Mouse (Mus musculus): Measurements from ENCODE around the gene Lingo3. TPM values are rescaled to one million over a fixed set of nuclear protein-coding genes. Genes with fewer than 3 reads are reported as not detected.

Lingo3 gene
- total RNA-seq, 1 experiment from 2014 or later = not detected

DNA sequence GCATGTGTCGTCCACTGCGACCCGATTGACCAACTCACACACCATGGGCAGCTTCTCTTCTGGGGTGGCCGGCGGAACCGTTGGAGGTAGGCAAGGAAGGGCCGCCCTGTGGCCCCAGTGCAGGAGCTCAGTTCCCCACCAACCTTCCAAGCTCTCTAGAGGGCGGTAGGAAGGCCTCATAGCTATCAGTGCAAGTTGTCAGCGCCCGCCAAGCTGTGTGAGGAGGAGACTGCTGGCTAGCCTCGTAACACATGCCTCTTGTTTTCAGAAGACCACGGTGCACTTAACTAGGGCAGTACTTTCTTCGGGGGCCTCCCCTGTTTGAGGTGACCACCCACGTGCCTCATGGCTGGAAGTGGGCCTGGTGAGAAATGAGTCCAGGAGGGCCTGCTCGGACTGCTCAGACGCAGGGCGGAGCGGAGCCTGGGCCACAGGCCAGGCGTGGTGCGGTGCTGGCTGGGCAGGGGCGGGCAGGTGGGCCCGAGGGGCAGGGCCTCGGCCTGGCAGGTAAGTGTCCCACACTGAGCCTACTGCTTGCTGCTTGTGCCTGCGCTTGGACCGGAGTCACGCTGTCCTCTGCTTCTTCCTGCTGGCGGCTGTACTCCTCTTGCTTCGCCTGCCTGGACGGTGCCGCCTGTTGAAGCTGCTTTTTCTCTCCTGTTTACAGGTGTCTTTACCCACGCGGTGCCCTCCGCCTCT is 52.2 kb downstream of the Lingo3 start:
- no peak for ATAC-seq (replicated peaks; ENCODE audit: insufficient number of reproducible peaks, low FRiP score, low TSS enrichment, poor library complexity, severe bottlenecking)

GRCm38 (mm10) chr10:80790761-80791404 is 53.0 kb downstream of the Lingo3 start:
- ATAC-seq (replicated peaks; ENCODE audit: insufficient number of reproducible peaks, low FRiP score, low TSS enrichment, poor library complexity, severe bottlenecking) = no peak

DNA sequence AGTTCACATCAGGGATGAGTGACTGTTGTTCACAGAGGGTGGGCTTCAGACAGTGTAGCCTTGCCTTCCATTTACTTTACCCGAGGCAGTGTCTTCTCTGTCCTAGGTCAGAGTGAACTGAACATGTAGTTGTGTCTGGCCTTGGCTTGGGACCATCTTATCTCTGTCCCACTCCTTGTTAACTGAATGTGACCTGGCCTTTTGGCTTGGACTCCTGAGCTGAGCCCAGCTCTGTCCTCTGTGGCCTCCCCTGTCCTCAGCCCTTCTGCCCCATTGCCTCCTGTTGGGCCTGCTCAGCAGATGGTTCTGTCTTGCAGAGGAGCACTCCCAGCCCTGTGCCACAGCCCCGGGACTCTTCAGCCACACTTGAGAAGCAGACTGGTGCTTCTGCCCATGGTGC is 56.3 kb downstream of the Lingo3 start:
- ATAC-seq (replicated peaks; ENCODE audit: insufficient number of reproducible peaks, low FRiP score, low TSS enrichment, poor library complexity, severe bottlenecking) = no peak

DNA sequence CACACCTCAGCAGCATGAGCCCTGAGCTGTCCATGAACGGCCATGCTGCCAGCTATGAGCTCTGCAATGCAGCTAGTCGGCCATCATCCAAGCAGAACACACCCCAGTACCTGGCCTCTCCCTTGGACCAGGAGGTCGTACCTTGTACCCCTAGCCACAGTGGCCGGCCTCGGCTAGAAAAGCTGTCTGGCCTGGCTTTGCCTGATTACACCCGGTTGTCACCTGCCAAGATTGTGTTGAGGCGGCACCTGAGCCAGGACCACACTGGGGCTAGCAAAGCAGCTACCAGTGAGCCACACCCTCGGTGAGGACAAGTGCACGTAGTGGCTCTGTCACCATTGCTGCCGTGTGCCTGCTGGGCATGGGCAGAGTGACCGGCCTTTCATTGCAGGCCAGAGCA is 57.9 kb downstream of the Lingo3 start:
- no peak for ATAC-seq (replicated peaks; ENCODE audit: insufficient number of reproducible peaks, low FRiP score, low TSS enrichment, poor library complexity, severe bottlenecking)

DNA sequence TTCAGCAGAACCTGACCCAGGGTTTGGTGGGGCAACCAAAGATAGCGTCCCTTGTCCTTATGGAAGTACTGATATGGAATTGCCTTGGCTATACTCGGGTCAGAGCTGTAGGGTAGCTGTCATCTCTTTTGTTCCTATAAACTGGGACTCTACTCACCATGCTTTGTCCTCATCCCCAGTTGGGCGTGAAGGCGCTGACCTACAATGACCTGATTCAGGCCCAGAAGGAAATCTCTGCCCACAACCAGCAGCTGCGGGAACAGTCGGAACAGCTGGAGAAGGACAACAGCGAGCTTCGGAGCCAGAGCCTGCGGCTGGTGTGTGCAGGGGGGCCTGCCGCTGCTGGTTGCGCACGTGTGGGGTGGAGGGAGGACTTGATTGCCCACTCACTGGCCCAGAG is 59.0 kb downstream of the Lingo3 start:
- no peak for ATAC-seq (replicated peaks; ENCODE audit: insufficient number of reproducible peaks, low FRiP score, low TSS enrichment, poor library complexity, severe bottlenecking)

DNA sequence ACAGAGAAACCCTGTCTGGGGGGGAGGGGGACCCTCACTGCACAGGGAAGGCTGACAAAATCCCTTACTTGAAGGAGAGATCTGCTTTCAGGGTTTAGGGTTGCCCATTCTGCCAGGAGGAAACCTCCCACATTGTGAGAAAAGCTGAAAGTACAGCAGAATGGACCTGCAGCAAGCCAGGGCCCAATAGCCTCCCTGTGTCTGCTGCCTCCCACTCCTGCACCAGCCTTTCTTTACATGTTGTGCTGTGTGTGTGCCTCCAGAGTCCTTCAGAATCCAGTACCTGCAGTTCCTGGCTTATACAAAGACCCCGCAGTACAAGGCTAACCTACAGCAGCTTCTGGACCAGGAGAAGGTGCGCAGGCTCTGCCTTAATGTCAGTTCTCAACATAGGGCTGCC is 59.5 kb downstream of the Lingo3 start:
- ATAC-seq (replicated peaks; ENCODE audit: insufficient number of reproducible peaks, low FRiP score, low TSS enrichment, poor library complexity, severe bottlenecking) = no peak

Other genes with a start within 250 kb of the Lingo3 start
- gene Scamp4, start 241.2 kb downstream of the Lingo3 start, total RNA-seq (2017) = 6.0 to 11.2 TPM (median 7.9 TPM) in 3 replicates
- gene Adat3, start 241.2 kb downstream of the Lingo3 start, total RNA-seq (2017) = 1.8 TPM in 1 of 3 replicates, not detected in the others
- gene Gm49322, start 238.0 kb downstream of the Lingo3 start, total RNA-seq (2017) = 0.78 to 1.0 TPM in 2 of 3 replicates, not detected in the other
- 174 to 193 TPM (median 192 TPM) in 3 replicates for gene Csnk1g2, start 221.2 kb downstream of the Lingo3 start, total RNA-seq (2017)
- gene Btbd2, start 187.0 kb downstream of the Lingo3 start, total RNA-seq (2017) = 14.6 to 23.9 TPM (median 23.1 TPM) in 3 replicates
- 56.7 to 115 TPM (median 94.0 TPM) in 3 replicates for gene Mknk2, start 165.9 kb downstream of the Lingo3 start, total RNA-seq (2017)
- gene Mob3a, start 142.1 kb downstream of the Lingo3 start, total RNA-seq (2017) = 57.4 to 129 TPM (median 87.2 TPM) in 3 replicates
- gene Izumo4, start 141.9 kb downstream of the Lingo3 start, total RNA-seq (2017) = 10.6 to 17.9 TPM (median 17.1 TPM) in 3 replicates
- gene Ap3d1, start 101.8 kb downstream of the Lingo3 start, total RNA-seq (2017) = 65.5 to 110 TPM (median 103 TPM) in 3 replicates
- 5.2 to 17.7 TPM (median 6.3 TPM) in 3 replicates for gene Dot1l, start 88.8 kb downstream of the Lingo3 start, total RNA-seq (2017)
- 9.4 to 23.3 TPM (median 10.7 TPM) in 3 replicates for gene Sf3a2, start 45.8 kb downstream of the Lingo3 start, total RNA-seq (2017)
- gene Plekhj1, start 45.4 kb downstream of the Lingo3 start, total RNA-seq (2017) = 29.4 to 59.3 TPM (median 41.3 TPM) in 3 replicates
- gene Amh, start 38.8 kb downstream of the Lingo3 start, total RNA-seq (2017) = not detected in 3 replicates
- gene Jsrp1, start 30.5 kb downstream of the Lingo3 start, total RNA-seq (2017) = not detected in 3 replicates
- gene Oaz1, start 17.4 kb downstream of the Lingo3 start, total RNA-seq (2017) = 242 to 281 TPM (median 259 TPM) in 3 replicates
- gene Lsm7, start 11.2 kb upstream of the Lingo3 start, total RNA-seq (2017) = 78.9 to 86.7 TPM (median 80.7 TPM) in 3 replicates
- gene Sppl2b, start 11.2 kb upstream of the Lingo3 start, total RNA-seq (2017) = 8.1 to 18.2 TPM (median 8.2 TPM) in 3 replicates
- not detected in 3 replicates for gene Tmprss9, start 27.8 kb upstream of the Lingo3 start, total RNA-seq (2017)
- gene Timm13, start 56.9 kb upstream of the Lingo3 start, total RNA-seq (2017) = 14.6 to 43.9 TPM (median 30.8 TPM) in 3 replicates
- gene Lmnb2, start 74.2 kb upstream of the Lingo3 start, total RNA-seq (2017) = 2.3 to 8.5 TPM (median 3.8 TPM) in 3 replicates
- gene Gadd45b, start 86.0 kb upstream of the Lingo3 start, total RNA-seq (2017) = 18.9 to 25.8 TPM (median 22.5 TPM) in 3 replicates
- 0.10 TPM in 1 of 3 replicates, not detected in the others for gene Gng7, start 170.9 kb upstream of the Lingo3 start, total RNA-seq (2017)
- gene Diras1, start 181.6 kb upstream of the Lingo3 start, total RNA-seq (2017) = 0.38 TPM in 1 of 3 replicates, not detected in the others
- 4.5 to 9.9 TPM (median 7.3 TPM) in 3 replicates for gene Slc39a3, start 193.4 kb upstream of the Lingo3 start, total RNA-seq (2017)
- gene Sgta, start 216.1 kb upstream of the Lingo3 start, total RNA-seq (2017) = 27.8 to 50.9 TPM (median 31.5 TPM) in 3 replicates
- gene Thop1, start 226.0 kb upstream of the Lingo3 start, total RNA-seq (2017) = 2.5 to 3.6 TPM (median 2.8 TPM) in 3 replicates